In genomic region chr2:80374892-80375291, GRCm38 (mm10) we compare ENCODE assay signal across 1 mouse cellular context.
TF ChIP-seq lines count a peak whose summit lies in the region.

No protein-coding gene starts in this region.

TF ChIP-seq in CH12.LX, 34 proteins besides CTCF, POLR2A, EP300 and RAD21 (continued from another document):
- TF ChIP-seq MAX (IDR thresholded peaks at IDR 0.05; ENCODE audit: low read length) (no peak), HCFC1 (IDR thresholded peaks at IDR 0.05; ENCODE audit: low read depth, low read length) (no peak), KAT2A (IDR thresholded peaks at IDR 0.05; ENCODE audit: insufficient replicate concordance, low read length) (no peak), USF1 (IDR thresholded peaks at IDR 0.05; ENCODE audit: low read depth, low read length) (no peak), ZC3H11A (IDR thresholded peaks at IDR 0.05; ENCODE audit: low read depth, low read length) (no peak), ZNF384 (IDR thresholded peaks at IDR 0.05; ENCODE audit: low read depth, low read length) (peak; percentile 93), NELFE (IDR thresholded peaks at IDR 0.05; ENCODE audit: low read depth, low read length) (no peak), UBTF (IDR thresholded peaks at IDR 0.05; ENCODE audit: low read depth, low read length) (no peak), SIN3A (IDR thresholded peaks at IDR 0.05; ENCODE audit: low read length) (no peak), ZKSCAN1 (IDR thresholded peaks at IDR 0.05; ENCODE audit: borderline replicate concordance, low read depth, low read length) (no peak), BHLHE40 (IDR thresholded peaks at IDR 0.05; ENCODE audit: low read depth, low read length) (peak; percentile 34; the same call in 1 of the 2 replicates), ETS1 (conservative IDR thresholded peaks at IDR 0.05; ENCODE audit: low read depth, low read length) (peak; percentile 84), ZMIZ1 (IDR thresholded peaks at IDR 0.05; ENCODE audit: low read depth, low read length) (no peak), CHD2 (IDR thresholded peaks at IDR 0.05; ENCODE audit: low read length) (no peak), PAX5 (IDR thresholded peaks at IDR 0.05; ENCODE audit: low read length) (no peak), IRF4 (IDR thresholded peaks at IDR 0.05; ENCODE audit: low read depth, low read length) (peak; percentile 92), JUN (IDR thresholded peaks at IDR 0.05; ENCODE audit: insufficient read depth, low read depth, low read length) (peak; percentile 95), USF2 (conservative IDR thresholded peaks at IDR 0.05; ENCODE audit: low read depth, low read length) (no peak), NRF1 (IDR thresholded peaks at IDR 0.05; ENCODE audit: low read depth, low read length) (no peak), MYC (IDR thresholded peaks at IDR 0.05; ENCODE audit: low read depth, low read length) (no peak), ELF1 (IDR thresholded peaks at IDR 0.05; ENCODE audit: low read depth, low read length) (no peak), MXI1 (IDR thresholded peaks at IDR 0.05; ENCODE audit: low read depth, low read length) (no peak), POLR2AphosphoS2 (IDR thresholded peaks at IDR 0.05; ENCODE audit: low read depth, low read length) (no peak), TCF12 (IDR thresholded peaks at IDR 0.05; ENCODE audit: low read depth, low read length) (no peak), MAFK (IDR thresholded peaks at IDR 0.05; ENCODE audit: insufficient replicate concordance, low read length) (peak; percentile 17; the same call in 1 of the 2 replicates), RCOR1 (conservative IDR thresholded peaks at IDR 0.05; ENCODE audit: low read depth, low read length) (0 out of 2 replicates have a peak, but pooled peaks have one; percentile 18), JUND (conservative IDR thresholded peaks at IDR 0.05; ENCODE audit: low read depth, low read length) (peak; percentile 92; the same call in 1 of the 2 replicates), E2F4 (IDR thresholded peaks at IDR 0.05; ENCODE audit: insufficient replicate concordance, low read depth, low read length) (no peak)
